Mouse (Mus musculus) limb, embryonic 12.5 days (tissue): ENCODE data around the gene Isg20. TPM values are rescaled to one million over a fixed set of nuclear protein-coding genes. Genes with fewer than 3 reads are reported as not detected.

Experiments
- ATAC-seq: fragments of 200-750 bp; cut with Nextera tagmentation; 2 replicates; pipeline ENCODE4 v1.8.0; 2017; ENCODE audit warnings: low read depth, moderate TSS enrichment; ENCODE audit not compliant: insufficient number of reproducible peaks, insufficient read depth, low FRiP score, low TSS enrichment
- H3K27ac ChIP-seq: fragments of 300-500 bp; sonication (generic); 2 replicates; pipeline ENCODE4 v1.5.1; 2016; ENCODE audit warnings: mild to moderate bottlenecking, moderate library complexity
- H3K27me3 ChIP-seq: fragments of 300-500 bp; sonication (generic); 2 replicates; pipeline ENCODE4 v1.6.1; 2016; ENCODE audit warnings: mild to moderate bottlenecking, moderate library complexity
- H3K36me3 ChIP-seq: fragments of 300-500 bp; sonication (generic); 2 replicates; pipeline ENCODE4 v1.6.1; 2016; ENCODE audit warnings: mild to moderate bottlenecking, moderate library complexity
- H3K4me1 ChIP-seq: fragments of 300-500 bp; sonication (generic); replicated peaks from 2 replicates; pipeline ENCODE4 v1.6.1; 2016
- H3K4me2 ChIP-seq: fragments of 300-500 bp; sonication (generic); 2 replicates; pipeline ENCODE4 v1.6.1; 2016; ENCODE audit warnings: mild to moderate bottlenecking, moderate library complexity
- H3K4me3 ChIP-seq: fragments of 300-500 bp; sonication (generic); replicated peaks from 2 replicates; pipeline ENCODE4 v1.5.1; 2016; ENCODE audit warnings: mild to moderate bottlenecking
- H3K9ac ChIP-seq: fragments of 300-500 bp; sonication (generic); replicated peaks from 2 replicates; pipeline ENCODE4 v1.6.1; 2016; ENCODE audit warnings: mild to moderate bottlenecking, moderate library complexity
- H3K9me3 ChIP-seq: fragments of 300-500 bp; sonication (generic); 2 replicates; pipeline ENCODE4 v1.6.1; 2016; ENCODE audit warnings: mild to moderate bottlenecking, moderate library complexity
- WGBS: fragments of 180-500 bp; shearing (Covaris S2); methylation state at CpG from one replicate; pipeline ENCODE4 v1.1.7; 2016; 5-methylcytosine and 5-hydroxymethylcytosine counted together
- polyA plus RNA-seq: library from polyadenylated mRNA; unstranded; fragments of >200 nt; fragmentation: Nextera tagmentation; extraction: Ambion mirVana; gene quantifications from 2 replicates; pipeline ENCODE4 v1.2.1, GENCODE M21; 2016

Gene Isg20
- 0.25 and 0.65 TPM in 2 replicates for polyA plus RNA-seq

GRCm38 (mm10) chr7:78912974-78913474 lies at the start of gene Isg20:
TSS of gene Isg20 (plus strand) at chr7:78913424.
- no peak within 1 kb of the TSS for H3K4me3 ChIP-seq
- H3K36me3 ChIP-seq, result peaks cover 10% of the 10 kb centered on the region; the same call in 1 of the 2 replicates
- no peaks in the 10 kb centered on the region for H3K9me3 ChIP-seq
- no peak within 1 kb of the TSS for H3K9ac ChIP-seq
- peak within 1 kb of the TSS; percentile 36 for H3K4me2 ChIP-seq
- H3K27ac ChIP-seq, result no peak within 1 kb of the TSS
- ATAC-seq, result no peak
- peaks cover 10% of the 10 kb centered on the region for H3K4me1 ChIP-seq
- WGBS, result 70% methylated on average over 5 of the region's 5 CpGs
- H3K27me3 ChIP-seq, result no peaks in the 10 kb centered on the region

- WGBS, result 63% methylated on average over 7 of the region's 7 CpGs
- no peak overlapping the region for H3K27ac ChIP-seq
Observed at GRCm38 (mm10) chr7:78863796-78864445, 49.3 kb upstream of the Isg20 start.

GRCm38 (mm10) chr7:78864446-78864802 lies 48.8 kb upstream of the Isg20 start:
- Histone ChIP-seq H3K9me3 (no peaks in the 10 kb centered on the region), H3K4me1 (no peaks in the 10 kb centered on the region), H3K4me2 (no peak overlapping the region), H3K27ac (no peak overlapping the region), H3K4me3 (no peak overlapping the region), H3K27me3 (no peaks in the 10 kb centered on the region), H3K9ac (no peak overlapping the region), H3K36me3 (no peaks in the 10 kb centered on the region)
- ATAC-seq, result no peak
- WGBS, result 57% methylated on average over 4 of the region's 4 CpGs

More at GRCm38 (mm10) chr7:78863796-78864445, 49.3 kb upstream of the Isg20 start:
- Histone ChIP-seq H3K4me1 (no peaks in the 10 kb centered on the region), H3K9me3 (no peaks in the 10 kb centered on the region), H3K27me3 (no peaks in the 10 kb centered on the region), H3K4me3 (no peak overlapping the region), H3K4me2 (no peak overlapping the region), H3K36me3 (no peaks in the 10 kb centered on the region), H3K9ac (no peak overlapping the region)
- no peak for ATAC-seq

- Histone ChIP-seq H3K36me3 (no peaks in the 10 kb centered on the region), H3K4me1 (no peaks in the 10 kb centered on the region), H3K4me3 (no peak overlapping the region), H3K9ac (no peak overlapping the region), H3K27me3 (no peaks in the 10 kb centered on the region), H3K4me2 (no peak overlapping the region), H3K9me3 (no peaks in the 10 kb centered on the region), H3K27ac (no peak overlapping the region)
- 51% methylated on average over 12 of the region's 12 CpGs for WGBS
- no peak for ATAC-seq
Observed at GRCm38 (mm10) chr7:78865212-78865949, 47.8 kb upstream of the Isg20 start.

- Histone ChIP-seq H3K4me1 (no peaks in the 10 kb centered on the region), H3K4me3 (no peak overlapping the region), H3K27ac (no peak overlapping the region), H3K4me2 (no peak overlapping the region), H3K9me3 (no peaks in the 10 kb centered on the region), H3K36me3 (no peaks in the 10 kb centered on the region), H3K27me3 (no peaks in the 10 kb centered on the region), H3K9ac (no peak overlapping the region)
- 76% methylated on average over 5 of the region's 5 CpGs for WGBS
- no peak for ATAC-seq
Observed at GRCm38 (mm10) chr7:78868731-78869130, 44.5 kb upstream of the Isg20 start.

GRCm38 (mm10) chr7:78872366-78872765 lies 40.9 kb upstream of the Isg20 start:
- Histone ChIP-seq H3K4me2 (no peak overlapping the region), H3K36me3 (no peaks in the 10 kb centered on the region), H3K27ac (no peak overlapping the region), H3K9ac (no peak overlapping the region), H3K27me3 (no peaks in the 10 kb centered on the region), H3K9me3 (no peaks in the 10 kb centered on the region), H3K4me1 (no peaks in the 10 kb centered on the region), H3K4me3 (no peak overlapping the region)
- no peak for ATAC-seq
- 80% methylated on average over 6 of the region's 6 CpGs for WGBS

- Histone ChIP-seq H3K27me3 (no peaks in the 10 kb centered on the region), H3K4me3 (no peak overlapping the region)
- 81% methylated on average over 5 of the region's 5 CpGs for WGBS
Observed at GRCm38 (mm10) chr7:78872831-78873230, 40.4 kb upstream of the Isg20 start.

GRCm38 (mm10) chr7:78881607-78882468 lies 31.4 kb upstream of the Isg20 start:
- 0 out of 2 replicates have a peak overlapping the region, but pooled peaks have one; percentile 27 for H3K9ac ChIP-seq
- no peak overlapping the region for H3K27ac ChIP-seq
- no peak for ATAC-seq
- no peaks in the 10 kb centered on the region for H3K36me3 ChIP-seq
- peaks cover 25% of the 10 kb centered on the region for H3K4me1 ChIP-seq
- H3K4me2 ChIP-seq, result peak overlapping the region; percentile 62
- H3K27me3 ChIP-seq, result peaks cover 57% of the 10 kb centered on the region
- WGBS, result 21% methylated on average over 14 of the region's 16 CpGs
- H3K4me3 ChIP-seq, result peak overlapping the region; percentile 37
- H3K9me3 ChIP-seq, result no peaks in the 10 kb centered on the region

More at GRCm38 (mm10) chr7:78872831-78873230, 40.4 kb upstream of the Isg20 start:
- H3K4me2 ChIP-seq, result no peak overlapping the region
- H3K9me3 ChIP-seq, result no peaks in the 10 kb centered on the region
- H3K4me1 ChIP-seq, result no peaks in the 10 kb centered on the region
- no peak overlapping the region for H3K9ac ChIP-seq
- ATAC-seq, result no peak
- no peaks in the 10 kb centered on the region for H3K36me3 ChIP-seq
- no peak overlapping the region for H3K27ac ChIP-seq

GRCm38 (mm10) chr7:78882469-78882837 lies 30.8 kb upstream of the Isg20 start:
- Histone ChIP-seq H3K9ac (0 out of 2 replicates have a peak overlapping the region, but pooled peaks have one; percentile 27), H3K27me3 (peaks cover 61% of the 10 kb centered on the region), H3K4me3 (peak overlapping the region; percentile 37), H3K36me3 (no peaks in the 10 kb centered on the region), H3K4me1 (peaks cover 29% of the 10 kb centered on the region), H3K4me2 (peak overlapping the region; percentile 62), H3K27ac (no peak overlapping the region), H3K9me3 (no peaks in the 10 kb centered on the region)
- 2% methylated on average over 22 of the region's 23 CpGs for WGBS
- no peak for ATAC-seq

GRCm38 (mm10) chr7:78883016-78883725 lies 30.1 kb upstream of the Isg20 start:
- Histone ChIP-seq H3K4me1 (peaks cover 32% of the 10 kb centered on the region), H3K4me2 (peak overlapping the region; percentile 62), H3K27ac (no peak overlapping the region), H3K27me3 (peaks cover 68% of the 10 kb centered on the region), H3K36me3 (no peaks in the 10 kb centered on the region), H3K9ac (no peak overlapping the region), H3K9me3 (no peaks in the 10 kb centered on the region), H3K4me3 (peak overlapping the region; percentile 37)
- WGBS, result 1% methylated on average over 34 of the region's 34 CpGs
- no peak for ATAC-seq
